Mouse (Mus musculus) stomach, embryonic 16.5 days (tissue): Measurements from ENCODE around the gene Mrps33. TPM values are rescaled to one million over a fixed set of nuclear protein-coding genes. Genes with fewer than 3 reads are reported as not detected.

ENCODE experiments used
- ATAC-seq: fragments of 200-750 bp; cut with Nextera tagmentation; 2 replicates; pipeline ENCODE4 v1.8.0; 2017; ENCODE audit warnings: moderate number of reproducible peaks, moderate TSS enrichment; ENCODE audit not compliant: insufficient read depth, low FRiP score
- H3K27ac ChIP-seq: fragments of 300-500 bp; sonication (generic); 2 replicates; pipeline ENCODE4 v1.5.1; 2014; ENCODE audit warnings: low read length
- H3K27me3 ChIP-seq: fragments of 300-500 bp; sonication (generic); 2 replicates; pipeline ENCODE4 v1.6.1; 2014; ENCODE audit warnings: low read length, control low read depth, mixed read lengths; ENCODE audit not compliant: control insufficient read depth, insufficient read depth
- H3K36me3 ChIP-seq: fragments of 300-500 bp; sonication (generic); 2 replicates; pipeline ENCODE4 v1.6.1; 2014; ENCODE audit warnings: low read length; ENCODE audit not compliant: control insufficient read depth, insufficient read depth
- H3K4me1 ChIP-seq: fragments of 300-500 bp; sonication (generic); 2 replicates; pipeline ENCODE4 v1.6.1; 2014; ENCODE audit warnings: low read length, control low read depth, mixed read lengths; ENCODE audit not compliant: control insufficient read depth, insufficient read depth
- H3K4me2 ChIP-seq: fragments of 300-500 bp; sonication (generic); 2 replicates; pipeline ENCODE4 v1.6.1; 2014; ENCODE audit warnings: low read depth, low read length, mixed read lengths
- H3K4me3 ChIP-seq: fragments of 300-500 bp; sonication (generic); replicated peaks from 2 replicates; pipeline ENCODE4 v1.5.1; 2014; ENCODE audit warnings: mild to moderate bottlenecking, low read length
- H3K9ac ChIP-seq: fragments of 300-500 bp; sonication (generic); 2 replicates; pipeline ENCODE4 v1.6.1; 2014; ENCODE audit warnings: low read length
- H3K9me3 ChIP-seq: fragments of 300-500 bp; sonication (generic); replicated peaks from 2 replicates; pipeline ENCODE4 v1.6.1; 2016; ENCODE audit warnings: low read length, control low read depth; ENCODE audit not compliant: control insufficient read depth
- WGBS: fragments of 180-500 bp; shearing (Covaris S2); extraction: QIAGEN DNeasy Blood & Tissue Kit; methylation state at CpG from one replicate; pipeline ENCODE4 v1.1.7; 2014; 5-methylcytosine and 5-hydroxymethylcytosine counted together
- polyA plus RNA-seq: library from polyadenylated mRNA; unstranded; fragments of >200 nt; fragmentation: Nextera tagmentation; extraction: Ambion mirVana; gene quantifications from 2 replicates; pipeline ENCODE4 v1.2.1, GENCODE M21; 2015

Mrps33 gene
- polyA plus RNA-seq: 149 and 162 TPM in 2 replicates

GRCm38 (mm10) chr6:39810612-39811116 lies at the start of gene Mrps33:
Mrps33 (minus strand) TSS chr6:39810988.
- Histone ChIP-seq H3K4me1 (no peaks in the 10 kb centered on the region), H3K4me3 (peak within 1 kb of the TSS; percentile 74), H3K36me3 (no peaks in the 10 kb centered on the region), H3K27ac (peak within 1 kb of the TSS; percentile 60), H3K4me2 (peak within 1 kb of the TSS; percentile 74), H3K9ac (peak within 1 kb of the TSS; percentile 79), H3K27me3 (no peaks in the 10 kb centered on the region), H3K9me3 (no peaks in the 10 kb centered on the region)
- peak; percentile 99 for ATAC-seq
- WGBS: under 1% methylated on average over 40 of the region's 40 CpGs

- Histone ChIP-seq H3K9me3 (no peaks in the 10 kb centered on the region), H3K4me2 (no peak overlapping the region), H3K36me3 (no peaks in the 10 kb centered on the region), H3K4me3 (no peak overlapping the region), H3K9ac (no peak overlapping the region), H3K27ac (no peak overlapping the region), H3K27me3 (no peaks in the 10 kb centered on the region), H3K4me1 (no peaks in the 10 kb centered on the region)
- WGBS: 86% methylated on average over 4 of the region's 4 CpGs
- no peak for ATAC-seq
Observed at GRCm38 (mm10) chr6:39849667-39850066, 38.9 kb upstream of the Mrps33 start.

- H3K9me3 ChIP-seq: no peaks in the 10 kb centered on the region
Observed at GRCm38 (mm10) chr6:39848766-39849165, 38.0 kb upstream of the Mrps33 start.

GRCm38 (mm10) chr6:39847538-39847937 lies 36.8 kb upstream of the Mrps33 start:
- H3K4me3 ChIP-seq: no peak overlapping the region
- H3K4me1 ChIP-seq: no peaks in the 10 kb centered on the region
- no peaks in the 10 kb centered on the region for H3K36me3 ChIP-seq
- H3K9ac ChIP-seq: no peak overlapping the region
- 61% methylated on average over 2 of the region's 2 CpGs for WGBS
- H3K27ac ChIP-seq: no peak overlapping the region
- no peaks in the 10 kb centered on the region for H3K9me3 ChIP-seq
- H3K4me2 ChIP-seq: no peak overlapping the region
- no peaks in the 10 kb centered on the region for H3K27me3 ChIP-seq
- no peak for ATAC-seq

More at GRCm38 (mm10) chr6:39848766-39849165, 38.0 kb upstream of the Mrps33 start:
- no peaks in the 10 kb centered on the region for H3K4me1 ChIP-seq
- H3K27me3 ChIP-seq: no peaks in the 10 kb centered on the region
- no peak overlapping the region for H3K27ac ChIP-seq
- H3K4me3 ChIP-seq: no peak overlapping the region
- H3K36me3 ChIP-seq: no peaks in the 10 kb centered on the region
- WGBS: 39% methylated on average over 7 of the region's 7 CpGs
- no peak overlapping the region for H3K4me2 ChIP-seq
- no peak overlapping the region for H3K9ac ChIP-seq
- ATAC-seq: no peak

- no peak overlapping the region for H3K4me3 ChIP-seq
- H3K4me1 ChIP-seq: no peaks in the 10 kb centered on the region
- ATAC-seq: no peak
- no peaks in the 10 kb centered on the region for H3K9me3 ChIP-seq
- no peak overlapping the region for H3K27ac ChIP-seq
- no peaks in the 10 kb centered on the region for H3K27me3 ChIP-seq
- no peak overlapping the region for H3K9ac ChIP-seq
- WGBS: 87% methylated on average over 14 of the region's 14 CpGs
- no peaks in the 10 kb centered on the region for H3K36me3 ChIP-seq
- no peak overlapping the region for H3K4me2 ChIP-seq
Observed at GRCm38 (mm10) chr6:39843698-39844342, 33.0 kb upstream of the Mrps33 start.

- no peaks in the 10 kb centered on the region for H3K4me1 ChIP-seq
Observed at GRCm38 (mm10) chr6:39828736-39829135, 17.9 kb upstream of the Mrps33 start.

GRCm38 (mm10) chr6:39821241-39821640 lies 10.5 kb upstream of the Mrps33 start:
- Histone ChIP-seq H3K4me2 (no peak overlapping the region), H3K36me3 (no peaks in the 10 kb centered on the region), H3K9me3 (no peaks in the 10 kb centered on the region), H3K27ac (no peak overlapping the region), H3K9ac (no peak overlapping the region), H3K4me3 (no peak overlapping the region), H3K27me3 (no peaks in the 10 kb centered on the region), H3K4me1 (no peaks in the 10 kb centered on the region)
- no peak for ATAC-seq
- WGBS: 74% methylated on average over 3 of the region's 3 CpGs

More at GRCm38 (mm10) chr6:39828736-39829135, 17.9 kb upstream of the Mrps33 start:
- no peak overlapping the region for H3K4me2 ChIP-seq
- H3K4me3 ChIP-seq: no peak overlapping the region
- no peak for ATAC-seq
- H3K36me3 ChIP-seq: no peaks in the 10 kb centered on the region
- no peak overlapping the region for H3K27ac ChIP-seq
- no peak overlapping the region for H3K9ac ChIP-seq
- no peaks in the 10 kb centered on the region for H3K27me3 ChIP-seq
- no peaks in the 10 kb centered on the region for H3K9me3 ChIP-seq
- WGBS: 79% methylated on average over 5 of the region's 5 CpGs

GRCm38 (mm10) chr6:39818922-39819321 lies 8.1 kb upstream of the Mrps33 start:
- H3K4me2 ChIP-seq: no peak overlapping the region
- H3K9me3 ChIP-seq: no peaks in the 10 kb centered on the region
- H3K4me3 ChIP-seq: no peak overlapping the region
- no peaks in the 10 kb centered on the region for H3K4me1 ChIP-seq
- no peaks in the 10 kb centered on the region for H3K27me3 ChIP-seq
- H3K9ac ChIP-seq: no peak overlapping the region
- WGBS: 47% methylated on average over 4 of the region's 4 CpGs
- H3K27ac ChIP-seq: no peak overlapping the region
- no peaks in the 10 kb centered on the region for H3K36me3 ChIP-seq
- no peak for ATAC-seq

- Histone ChIP-seq H3K36me3 (no peaks in the 10 kb centered on the region), H3K9me3 (no peaks in the 10 kb centered on the region), H3K4me1 (no peaks in the 10 kb centered on the region), H3K9ac (no peak overlapping the region), H3K27me3 (no peaks in the 10 kb centered on the region), H3K27ac (no peak overlapping the region), H3K4me3 (no peak overlapping the region), H3K4me2 (no peak overlapping the region)
- no peak for ATAC-seq
- WGBS: 60% methylated on average over 5 of the region's 5 CpGs
Observed at GRCm38 (mm10) chr6:39808511-39808910, 2.3 kb downstream of the Mrps33 start.
